Mouse (Mus musculus) cortical plate, adult 2 months (tissue): ENCODE results near the gene Aph1a.

Source experiments
- CTCF ChIP-seq: fragments of 200-500 bp; IDR thresholded peaks from 2 replicates; pipeline ENCODE4 v1.5.1; 2011; ENCODE audit warnings: mild to moderate bottlenecking, control low read depth, low read length; ENCODE audit not compliant: insufficient read depth; ENCODE audit errors: extremely low read depth
- POLR2A ChIP-seq: fragments of 200-500 bp; IDR thresholded peaks from 2 replicates; pipeline ENCODE4 v1.6.1; 2011; ENCODE audit warnings: mild to moderate bottlenecking, low read length, control low read depth; ENCODE audit not compliant: insufficient read depth; ENCODE audit errors: extremely low read depth

DNA sequence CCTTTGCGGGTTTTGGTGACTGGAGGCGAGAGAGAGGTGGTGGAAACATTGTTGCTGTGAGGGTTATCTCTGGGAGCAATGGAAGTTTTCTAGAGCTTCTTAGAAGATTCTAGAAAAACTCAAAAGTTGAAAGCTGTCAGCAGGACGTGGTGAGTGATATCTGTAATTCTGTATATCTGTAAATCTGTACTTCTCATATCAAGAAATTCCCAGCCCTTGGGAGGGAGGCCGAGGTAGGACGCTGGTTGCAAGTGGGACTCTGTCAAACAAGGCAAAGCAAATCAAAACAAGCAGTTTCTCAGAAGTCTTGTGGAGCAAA, 36.7 kb downstream of the Aph1a start:
- TF ChIP-seq POLR2A (no peak), CTCF (no peak)
